Mouse (Mus musculus): ENCODE measurements around the gene Dio3. TPM values are rescaled to one million over a fixed set of nuclear protein-coding genes. Genes with fewer than 3 reads are reported as not detected.

Dio3 gene
- total RNA-seq, 2 experiments from 2014 or later = not detected

GRCm38 (mm10) chr12:110298653-110299052, 19.8 kb downstream of the Dio3 start:
- DNase-seq (ENCODE audit: low spot score) = no peak
- intact Hi-C loops (cut with DNase I) = no loop called here

GRCm38 (mm10) chr12:110319696-110320095, 40.8 kb downstream of the Dio3 start:
- no peak for DNase-seq (ENCODE audit: low spot score)
- intact Hi-C loops (cut with DNase I) = no loop called here

Small RNA genes lying within 50 kb of the gene (microRNA-seq; reads per million reads assigned to microRNA genes)
- 2.8 reads per million, percentile 3 among the genes with 10 or more reads in this experiment for gene Mir1247

Other genes with a start within 250 kb of the Dio3 start
- 10 to 100 TPM; 90.4 to 91.5 TPM for gene Ppp2r5c, start 168.1 kb downstream of the Dio3 start, total RNA-seq (2021)